Mouse (Mus musculus) olfactory bulb, adult 2 months (tissue): ENCODE measurements at regions not wholly inside any gene's neighbourhood (a gene's known extent, or its start where the extent isn't known, plus 50 kb on each side); places are given as distances from the start of the nearest gene placed in this dataset.

Experiments used
- CTCF ChIP-seq: fragments of 200-500 bp; IDR thresholded peaks from 2 replicates; pipeline ENCODE4 v1.5.1; 2012; ENCODE audit warnings: low read depth, mild to moderate bottlenecking, low read length, moderate library complexity; ENCODE audit not compliant: insufficient read depth
- POLR2A ChIP-seq: fragments of 200-500 bp; IDR thresholded peaks from 2 replicates; pipeline ENCODE4 v1.6.1; 2012; ENCODE audit warnings: mild to moderate bottlenecking, low read depth, low read length, moderate library complexity; ENCODE audit not compliant: insufficient read depth

GRCm38 (mm10) chr13:101305695-101306413 is 462.2 kb downstream of the Pik3r1 start:
- TF ChIP-seq CTCF (no peak), POLR2A (no peak)
